Mouse (Mus musculus) MEL-GATA-1-ER (cell line): Measurements from ENCODE around the gene Slc5a2.

Experiments
- DNase-seq: peaks from one replicate; pipeline ENCODE4 v3.0.0-alpha.2; 2012; ENCODE audit warnings: low read depth; ENCODE audit errors: extremely low read depth

The Slc5a2 gene

GRCm38 (mm10) chr7:128298481-128299342 lies 33.3 kb downstream of the Slc5a2 start:
- no peak for DNase-seq

- no peak for DNase-seq
These were observed 35.5 kb downstream of the Slc5a2 start for GRCm38 (mm10) chr7:128300952-128301351.

- no peak for DNase-seq
These were observed 36.7 kb downstream of the Slc5a2 start for GRCm38 (mm10) chr7:128302151-128302550.

- DNase-seq: no peak
These were observed 38.7 kb downstream of the Slc5a2 start for GRCm38 (mm10) chr7:128304198-128304597.

- DNase-seq: no peak
These were observed 39.5 kb downstream of the Slc5a2 start for GRCm38 (mm10) chr7:128304907-128305306.

GRCm38 (mm10) chr7:128307851-128308250 lies 42.4 kb downstream of the Slc5a2 start:
- DNase-seq: no peak

GRCm38 (mm10) chr7:128309216-128309615 lies 43.8 kb downstream of the Slc5a2 start:
- DNase-seq: no peak

- DNase-seq: no peak
These were observed 44.3 kb downstream of the Slc5a2 start for GRCm38 (mm10) chr7:128309776-128310175.

GRCm38 (mm10) chr7:128310229-128310688 lies 44.8 kb downstream of the Slc5a2 start:
- DNase-seq: no peak

GRCm38 (mm10) chr7:128311263-128311662 lies 45.8 kb downstream of the Slc5a2 start:
- no peak for DNase-seq

GRCm38 (mm10) chr7:128311811-128312210 lies 46.4 kb downstream of the Slc5a2 start:
- no peak for DNase-seq

- DNase-seq: no peak
These were observed 47.1 kb downstream of the Slc5a2 start for GRCm38 (mm10) chr7:128312375-128313059.

- no peak for DNase-seq
These were observed 48.1 kb downstream of the Slc5a2 start for GRCm38 (mm10) chr7:128313601-128314000.

GRCm38 (mm10) chr7:128314491-128314890 lies 49.0 kb downstream of the Slc5a2 start:
- DNase-seq: no peak

GRCm38 (mm10) chr7:128317011-128317410 lies 51.6 kb downstream of the Slc5a2 start:
- no peak for DNase-seq

- no peak for DNase-seq
These were observed 53.7 kb downstream of the Slc5a2 start for GRCm38 (mm10) chr7:128319140-128319539.

GRCm38 (mm10) chr7:128320219-128320816 lies 54.9 kb downstream of the Slc5a2 start:
- DNase-seq: no peak

- no peak for DNase-seq
These were observed 55.8 kb downstream of the Slc5a2 start for GRCm38 (mm10) chr7:128321260-128321659.
